Mouse (Mus musculus): Measurements from ENCODE around the gene Klhl22. TPM values are rescaled to one million over a fixed set of nuclear protein-coding genes. Genes with fewer than 3 reads are reported as not detected.
A peak's percentile ranks its signal among the peaks of the same experiment; 100 is the strongest.
"Not testable (repeated sequence)": the region's sequence is repeated elsewhere in the genome, so short reads cannot be mapped to it uniquely, and the experiment has no call there.

Gene Klhl22
- polyA plus RNA-seq, 1 experiment, result 42.0 TPM

GRCm38 (mm10) chr16:17732021-17732420 lies 27.4 kb upstream of the Klhl22 start:
- DNase-seq, result no peak
- no peaks in the 10 kb centered on the region for H3K4me1 ChIP-seq (ENCODE audit: control insufficient read depth, insufficient read depth, low read length)
- no peak overlapping the region for H3K4me3 ChIP-seq (replicated peaks; ENCODE audit: extremely low read depth, low read depth, low read length)
- no peak for TF ChIP-seq POLR2A (IDR thresholded peaks at IDR 0.05; ENCODE audit: borderline replicate concordance, extremely low read depth, low read depth, low read length)
- TF ChIP-seq CTCF (IDR thresholded peaks at IDR 0.05; ENCODE audit: insufficient read depth, low read length), result no peak
- 39% methylated on average over 3 of the region's 3 CpGs for WGBS

GRCm38 (mm10) chr16:17732431-17732830 lies 27.0 kb upstream of the Klhl22 start:
- no peak overlapping the region for H3K4me3 ChIP-seq (replicated peaks; ENCODE audit: extremely low read depth, low read depth, low read length)
- DNase-seq, result no peak
- TF ChIP-seq POLR2A (IDR thresholded peaks at IDR 0.05; ENCODE audit: borderline replicate concordance, extremely low read depth, low read depth, low read length), result no peak
- WGBS, result 63% methylated on average over 6 of the region's 6 CpGs
- H3K4me1 ChIP-seq (ENCODE audit: control insufficient read depth, insufficient read depth, low read length), result no peaks in the 10 kb centered on the region

DNA sequence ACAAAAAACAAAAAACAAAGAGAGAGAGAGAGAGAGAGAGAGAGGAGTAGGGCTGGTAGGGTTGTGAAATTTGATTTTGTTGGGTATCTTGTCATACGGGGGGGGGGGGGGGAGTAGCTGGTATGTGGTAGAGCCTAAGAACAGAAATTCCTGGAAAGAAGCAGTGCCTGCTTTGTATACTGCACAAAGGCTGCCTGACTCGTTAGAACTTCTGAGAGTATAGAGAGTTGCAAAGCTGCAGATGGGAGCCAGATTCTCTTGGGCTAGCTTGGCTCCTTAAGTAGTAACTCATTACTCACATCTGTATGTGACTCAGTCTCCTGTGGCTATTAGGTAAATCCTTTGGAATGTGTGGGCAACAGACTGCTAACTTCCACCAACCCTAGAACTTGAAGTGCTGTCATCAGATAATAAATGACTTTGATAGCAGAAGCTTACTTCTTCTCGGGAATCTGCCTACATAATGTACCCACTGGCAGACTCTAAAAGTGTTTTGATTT lies 26.5 kb upstream of the Klhl22 start, which contains the start of gene Med15:
Med15 (minus strand) TSS at position 51 of the 500 bp plus-strand sequence.
- H3K4me3 ChIP-seq (replicated peaks; ENCODE audit: extremely low read depth, low read depth, low read length), result no peak within 1 kb of the TSS
- WGBS, result 28% methylated on average over 3 of the region's 3 CpGs
- H3K4me1 ChIP-seq (ENCODE audit: control insufficient read depth, insufficient read depth, low read length), result no peaks in the 10 kb centered on the region
- no peak for TF ChIP-seq CTCF (IDR thresholded peaks at IDR 0.05; ENCODE audit: insufficient read depth, low read length)
- no peak for TF ChIP-seq POLR2A (IDR thresholded peaks at IDR 0.05; ENCODE audit: borderline replicate concordance, extremely low read depth, low read depth, low read length)
- DNase-seq, result no peak

GRCm38 (mm10) chr16:17733646-17734045 lies 25.8 kb upstream of the Klhl22 start:
- DNase-seq, result no peak
- Histone ChIP-seq H3K4me3 (replicated peaks; ENCODE audit: extremely low read depth, low read depth, low read length) (no peak overlapping the region), H3K4me1 (ENCODE audit: control insufficient read depth, insufficient read depth, low read length) (no peaks in the 10 kb centered on the region)
- 56% methylated on average over 2 of the region's 2 CpGs for WGBS
- TF ChIP-seq CTCF (IDR thresholded peaks at IDR 0.05; ENCODE audit: insufficient read depth, low read length) (no peak), POLR2A (IDR thresholded peaks at IDR 0.05; ENCODE audit: borderline replicate concordance, extremely low read depth, low read depth, low read length) (no peak)

DNA sequence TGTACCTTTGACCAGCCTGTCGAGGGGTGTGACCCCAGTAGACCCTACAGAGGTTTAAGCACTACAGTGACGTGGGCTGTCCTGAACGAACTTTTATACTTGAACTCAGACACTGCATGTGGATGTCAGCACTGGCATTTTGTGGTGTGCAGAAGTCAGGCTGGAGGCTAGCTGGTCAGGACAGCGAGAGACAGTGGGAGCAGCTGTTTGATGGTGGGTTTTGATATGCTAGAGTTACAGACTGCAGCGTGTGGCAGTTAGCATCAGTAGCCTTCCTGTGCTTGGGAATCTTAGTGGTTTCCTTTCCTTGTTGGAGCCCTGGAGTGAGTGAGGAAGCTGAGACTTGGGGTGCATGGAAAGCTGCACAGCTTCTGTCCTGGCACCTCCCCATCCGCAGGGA lies 24.5 kb upstream of the Klhl22 start:
- DNase-seq; H3K4me1 ChIP-seq (ENCODE audit: control insufficient read depth, insufficient read depth, low read length); H3K4me3 ChIP-seq (replicated peaks; ENCODE audit: extremely low read depth, low read depth, low read length): not testable (repeated sequence)
- 84% methylated on average over 6 of the region's 6 CpGs for WGBS

- H3K4me3 ChIP-seq (replicated peaks; ENCODE audit: extremely low read depth, low read depth, low read length), result no peak overlapping the region
- TF ChIP-seq CTCF (IDR thresholded peaks at IDR 0.05; ENCODE audit: insufficient read depth, low read length) (no peak), POLR2A (IDR thresholded peaks at IDR 0.05; ENCODE audit: borderline replicate concordance, extremely low read depth, low read depth, low read length) (no peak)
- no peaks in the 10 kb centered on the region for H3K4me1 ChIP-seq (ENCODE audit: control insufficient read depth, insufficient read depth, low read length)
- WGBS, result 40% methylated on average over 4 of the region's 4 CpGs
- no peak for DNase-seq
Measured at GRCm38 (mm10) chr16:17736156-17736555, 23.3 kb upstream of the Klhl22 start.

GRCm38 (mm10) chr16:17740080-17740479 lies 19.3 kb upstream of the Klhl22 start:
- 74% methylated on average over 4 of the region's 4 CpGs for WGBS
- Histone ChIP-seq H3K4me1 (ENCODE audit: control insufficient read depth, insufficient read depth, low read length) (peaks cover 4% of the 10 kb centered on the region), H3K4me3 (replicated peaks; ENCODE audit: extremely low read depth, low read depth, low read length) (no peak overlapping the region)
- DNase-seq, result no peak
- TF ChIP-seq POLR2A (IDR thresholded peaks at IDR 0.05; ENCODE audit: borderline replicate concordance, extremely low read depth, low read depth, low read length) (no peak), CTCF (IDR thresholded peaks at IDR 0.05; ENCODE audit: insufficient read depth, low read length) (no peak)

- TF ChIP-seq POLR2A (IDR thresholded peaks at IDR 0.05; ENCODE audit: borderline replicate concordance, extremely low read depth, low read depth, low read length), result no peak
- TF ChIP-seq CTCF (IDR thresholded peaks at IDR 0.05; ENCODE audit: insufficient read depth, low read length), result no peak
- Histone ChIP-seq H3K4me3 (replicated peaks; ENCODE audit: extremely low read depth, low read depth, low read length) (no peak overlapping the region), H3K4me1 (ENCODE audit: control insufficient read depth, insufficient read depth, low read length) (peaks cover 4% of the 10 kb centered on the region)
- no peak for DNase-seq
- WGBS, result 64% methylated on average over 1 of the region's 1 CpGs
Measured at GRCm38 (mm10) chr16:17742810-17743209, 16.6 kb upstream of the Klhl22 start.

DNA sequence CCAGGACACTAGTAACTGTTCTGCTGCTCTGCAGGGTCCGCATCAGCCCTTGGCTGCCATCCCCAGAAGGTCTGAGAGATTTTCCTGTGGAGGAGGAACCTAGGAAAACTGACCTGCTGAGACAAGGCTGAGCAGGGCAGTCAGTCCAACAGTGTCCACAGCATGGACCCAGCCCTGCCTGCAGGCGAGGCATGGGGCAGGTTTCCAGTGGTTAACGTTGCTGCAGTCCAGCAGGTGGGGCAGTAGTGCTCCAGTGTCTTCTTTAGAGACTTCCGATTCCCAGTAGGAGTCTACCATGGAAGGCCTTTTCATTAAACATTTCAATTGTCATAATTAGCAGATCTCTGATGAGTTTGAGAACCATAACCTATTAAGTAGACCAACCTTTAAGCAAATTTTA lies 16.1 kb upstream of the Klhl22 start:
- no peak for DNase-seq
- TF ChIP-seq CTCF (IDR thresholded peaks at IDR 0.05; ENCODE audit: insufficient read depth, low read length), result peak; percentile 31; the same call in 1 of the 2 replicates
- no peak for TF ChIP-seq POLR2A (IDR thresholded peaks at IDR 0.05; ENCODE audit: borderline replicate concordance, extremely low read depth, low read depth, low read length)
- Histone ChIP-seq H3K4me3 (replicated peaks; ENCODE audit: extremely low read depth, low read depth, low read length) (no peak overlapping the region), H3K4me1 (ENCODE audit: control insufficient read depth, insufficient read depth, low read length) (peaks cover 4% of the 10 kb centered on the region)
- 37% methylated on average over 4 of the region's 4 CpGs for WGBS

DNA sequence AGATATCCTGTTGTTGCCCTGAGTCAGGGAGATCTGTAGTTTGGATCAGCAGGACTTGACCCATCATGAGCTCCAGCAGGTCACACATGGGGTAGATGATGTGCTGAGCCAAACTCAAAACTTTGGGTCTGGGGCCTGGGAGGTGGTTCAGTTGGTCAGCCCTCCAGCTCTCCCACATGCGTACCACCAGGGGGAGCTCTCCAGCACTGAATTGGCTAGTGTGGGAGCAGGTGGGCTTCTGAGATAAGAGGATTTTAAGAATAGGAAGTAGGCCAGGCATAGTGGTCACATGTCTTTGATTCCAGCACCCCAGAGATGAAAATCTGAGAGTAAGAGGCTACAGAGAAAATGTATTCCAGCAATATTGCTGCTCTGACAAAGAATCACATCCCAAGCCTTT lies 14.9 kb upstream of the Klhl22 start:
- no peak for DNase-seq
- Histone ChIP-seq H3K4me3 (replicated peaks; ENCODE audit: extremely low read depth, low read depth, low read length) (no peak overlapping the region), H3K4me1 (ENCODE audit: control insufficient read depth, insufficient read depth, low read length) (peaks cover 4% of the 10 kb centered on the region)
- WGBS, result 36% methylated on average over 1 of the region's 1 CpGs
- no peak for TF ChIP-seq POLR2A (IDR thresholded peaks at IDR 0.05; ENCODE audit: borderline replicate concordance, extremely low read depth, low read depth, low read length)
- TF ChIP-seq CTCF (IDR thresholded peaks at IDR 0.05; ENCODE audit: insufficient read depth, low read length), result peak; percentile 79

All from lung, adult 2 months (tissue).